Mouse (Mus musculus): Measurements from ENCODE around the gene Gpd1. TPM values are rescaled to one million over a fixed set of nuclear protein-coding genes. Genes with fewer than 3 reads are reported as not detected.

Gene Gpd1
- total and polyA plus RNA-seq, 2 experiments from 2014 or later: 9.0 to 16.4 TPM

- H3K4me2 ChIP-seq (ENCODE audit: low read depth, low read length): peak within 1 kb of the TSS; percentile 70
- ATAC-seq (ENCODE audit: insufficient read depth, low read depth): no peak
Observed at GRCm38 (mm10) chr15:99705440-99706048, 11.8 kb upstream of the Gpd1 start, which contains the start of gene Gm17349. Gene Gm17349 (minus strand): TSS chr15:99705490.

GRCm38 (mm10) chr15:99708176-99708575 is 9.1 kb upstream of the Gpd1 start:
- no peak overlapping the region for H3K4me3 ChIP-seq (ENCODE audit: low read depth, low read length)
- H3K9ac ChIP-seq (replicated peaks; ENCODE audit: low read depth, low read length): no peak overlapping the region
- ATAC-seq (ENCODE audit: insufficient read depth, low read depth): no peak
- no peak overlapping the region for H3K27ac ChIP-seq (ENCODE audit: low read depth)
- WGBS: 93% methylated on average over 13 of the region's 13 CpGs
- H3K9me3 ChIP-seq (replicated peaks; ENCODE audit: control insufficient read depth, low read length): no peaks in the 10 kb centered on the region
- peaks cover 19% of the 10 kb centered on the region for H3K4me1 ChIP-seq (ENCODE audit: control insufficient read depth, insufficient read depth)
- peaks cover 69% of the 10 kb centered on the region for H3K36me3 ChIP-seq (replicated peaks; ENCODE audit: control insufficient read depth, insufficient read depth, low read length)
- DNase-seq (ENCODE audit: low spot score): no peak
- no peaks in the 10 kb centered on the region for H3K27me3 ChIP-seq (ENCODE audit: control insufficient read depth, insufficient read depth, low read length)
- no peak overlapping the region for H3K4me2 ChIP-seq (ENCODE audit: low read depth, low read length)
- TF ChIP-seq CTCF (IDR thresholded peaks at IDR 0.05; ENCODE audit: low read depth) (no peak), EP300 (IDR thresholded peaks at IDR 0.05; ENCODE audit: low read depth) (no peak)

More at GRCm38 (mm10) chr15:99705440-99706048, 11.8 kb upstream of the Gpd1 start, which contains the start of gene Gm17349:
- WGBS: 64% methylated on average over 11 of the region's 11 CpGs
- H3K9me3 ChIP-seq (replicated peaks; ENCODE audit: control insufficient read depth, low read length): no peaks in the 10 kb centered on the region
- peaks cover 43% of the 10 kb centered on the region for H3K36me3 ChIP-seq (replicated peaks; ENCODE audit: control insufficient read depth, insufficient read depth, low read length)
- TF ChIP-seq CTCF (IDR thresholded peaks at IDR 0.05; ENCODE audit: low read depth): peak; percentile 74
- TF ChIP-seq EP300 (IDR thresholded peaks at IDR 0.05; ENCODE audit: low read depth): no peak
- H3K4me1 ChIP-seq (ENCODE audit: control insufficient read depth, insufficient read depth): peaks cover 31% of the 10 kb centered on the region
- peak within 1 kb of the TSS; percentile 26 for H3K4me3 ChIP-seq (ENCODE audit: low read depth, low read length)
- H3K27me3 ChIP-seq (ENCODE audit: control insufficient read depth, insufficient read depth, low read length): no peaks in the 10 kb centered on the region
- peak; percentile 69 for DNase-seq (ENCODE audit: low spot score)
- H3K27ac ChIP-seq (ENCODE audit: low read depth): peak within 1 kb of the TSS; percentile 99
- H3K9ac ChIP-seq (replicated peaks; ENCODE audit: low read depth, low read length): peak within 1 kb of the TSS; percentile 36

- TF ChIP-seq CTCF (IDR thresholded peaks at IDR 0.05; ENCODE audit: low read depth) (no peak), EP300 (IDR thresholded peaks at IDR 0.05; ENCODE audit: low read depth) (no peak)
- H3K4me2 ChIP-seq (ENCODE audit: low read depth, low read length): no peak overlapping the region
- DNase-seq (ENCODE audit: low spot score): no peak
- 81% methylated on average over 10 of the region's 10 CpGs for WGBS
- H3K9me3 ChIP-seq (replicated peaks; ENCODE audit: control insufficient read depth, low read length): no peaks in the 10 kb centered on the region
- H3K27me3 ChIP-seq (ENCODE audit: control insufficient read depth, insufficient read depth, low read length): no peaks in the 10 kb centered on the region
- H3K4me1 ChIP-seq (ENCODE audit: control insufficient read depth, insufficient read depth): peaks cover 5% of the 10 kb centered on the region; the same call in 1 of the 2 replicates
- no peak for ATAC-seq (ENCODE audit: insufficient read depth, low read depth)
- no peak overlapping the region for H3K27ac ChIP-seq (ENCODE audit: low read depth)
- H3K4me3 ChIP-seq (ENCODE audit: low read depth, low read length): no peak overlapping the region
- H3K36me3 ChIP-seq (replicated peaks; ENCODE audit: control insufficient read depth, insufficient read depth, low read length): peaks cover 69% of the 10 kb centered on the region
- no peak overlapping the region for H3K9ac ChIP-seq (replicated peaks; ENCODE audit: low read depth, low read length)
Observed at GRCm38 (mm10) chr15:99710221-99711190, 6.8 kb upstream of the Gpd1 start.

- WGBS: 79% methylated on average over 3 of the region's 3 CpGs
- Histone ChIP-seq H3K36me3 (replicated peaks; ENCODE audit: control insufficient read depth, insufficient read depth, low read length) (peaks cover 63% of the 10 kb centered on the region), H3K9me3 (replicated peaks; ENCODE audit: control insufficient read depth, low read length) (no peaks in the 10 kb centered on the region), H3K4me1 (ENCODE audit: control insufficient read depth, insufficient read depth) (peaks cover 15% of the 10 kb centered on the region), H3K4me2 (ENCODE audit: low read depth, low read length) (no peak overlapping the region), H3K27ac (ENCODE audit: low read depth) (no peak overlapping the region), H3K27me3 (ENCODE audit: control insufficient read depth, insufficient read depth, low read length) (no peaks in the 10 kb centered on the region), H3K4me3 (ENCODE audit: low read depth, low read length) (no peak overlapping the region), H3K9ac (replicated peaks; ENCODE audit: low read depth, low read length) (no peak overlapping the region)
- DNase-seq (ENCODE audit: low spot score) (no peak), ATAC-seq (ENCODE audit: insufficient read depth, low read depth) (no peak)
- TF ChIP-seq CTCF (IDR thresholded peaks at IDR 0.05; ENCODE audit: low read depth): no peak
- no peak for TF ChIP-seq EP300 (IDR thresholded peaks at IDR 0.05; ENCODE audit: low read depth)
Observed at GRCm38 (mm10) chr15:99711491-99711890, 5.8 kb upstream of the Gpd1 start.

- no peak for DNase-seq (ENCODE audit: low spot score)
- 64% methylated on average over 13 of the region's 13 CpGs for WGBS
- Histone ChIP-seq H3K4me3 (ENCODE audit: low read depth, low read length) (no peak overlapping the region), H3K36me3 (replicated peaks; ENCODE audit: control insufficient read depth, insufficient read depth, low read length) (peaks cover 52% of the 10 kb centered on the region), H3K4me2 (ENCODE audit: low read depth, low read length) (no peak overlapping the region), H3K4me1 (ENCODE audit: control insufficient read depth, insufficient read depth) (peaks cover 22% of the 10 kb centered on the region), H3K27me3 (ENCODE audit: control insufficient read depth, insufficient read depth, low read length) (no peaks in the 10 kb centered on the region), H3K27ac (ENCODE audit: low read depth) (peak overlapping the region; percentile 95), H3K9ac (replicated peaks; ENCODE audit: low read depth, low read length) (peak overlapping the region; percentile 24; the same call in 1 of the 2 replicates), H3K9me3 (replicated peaks; ENCODE audit: control insufficient read depth, low read length) (no peaks in the 10 kb centered on the region)
- ATAC-seq (ENCODE audit: insufficient read depth, low read depth): no peak
- no peak for TF ChIP-seq EP300 (IDR thresholded peaks at IDR 0.05; ENCODE audit: low read depth)
- TF ChIP-seq CTCF (IDR thresholded peaks at IDR 0.05; ENCODE audit: low read depth): no peak
Observed at GRCm38 (mm10) chr15:99712666-99713559, 4.4 kb upstream of the Gpd1 start.
